Mouse (Mus musculus) neural tube, embryonic 13.5 days (tissue): ENCODE results near the gene Edaradd. TPM values are rescaled to one million over a fixed set of nuclear protein-coding genes. Genes with fewer than 3 reads are reported as not detected.

Experiments
- ATAC-seq: fragments of 200-750 bp; cut with Nextera tagmentation; 2 replicates; pipeline ENCODE4 v1.8.0; 2017; ENCODE audit warnings: low read depth, mild to moderate bottlenecking, moderate TSS enrichment, moderate library complexity
- H3K27ac ChIP-seq: fragments of 300-500 bp; sonication (generic); replicated peaks from 2 replicates; pipeline ENCODE4 v1.5.1; 2015; ENCODE audit warnings: moderate library complexity, mild to moderate bottlenecking, inconsistent platforms
- H3K27me3 ChIP-seq: fragments of 300-500 bp; sonication (generic); 2 replicates; pipeline ENCODE4 v1.6.1; 2015; ENCODE audit warnings: mild to moderate bottlenecking, inconsistent platforms
- H3K36me3 ChIP-seq: fragments of 300-500 bp; sonication (generic); 2 replicates; pipeline ENCODE4 v1.6.1; 2015; ENCODE audit warnings: mild to moderate bottlenecking, inconsistent platforms
- H3K4me1 ChIP-seq: fragments of 300-500 bp; sonication (generic); replicated peaks from 2 replicates; pipeline ENCODE4 v1.6.1; 2015; ENCODE audit warnings: inconsistent platforms
- H3K4me2 ChIP-seq: fragments of 300-500 bp; sonication (generic); 2 replicates; pipeline ENCODE4 v1.6.1; 2015; ENCODE audit warnings: inconsistent platforms, mild to moderate bottlenecking, moderate library complexity
- H3K4me3 ChIP-seq: fragments of 300-500 bp; sonication (generic); 2 replicates; pipeline ENCODE4 v1.5.1; 2015; ENCODE audit warnings: mild to moderate bottlenecking, inconsistent platforms
- H3K9ac ChIP-seq: fragments of 300-500 bp; sonication (generic); 2 replicates; pipeline ENCODE4 v1.6.1; 2015; ENCODE audit warnings: moderate library complexity, mild to moderate bottlenecking, inconsistent platforms
- H3K9me3 ChIP-seq: fragments of 300-500 bp; sonication (generic); 2 replicates; pipeline ENCODE4 v1.6.1; 2016; ENCODE audit warnings: inconsistent platforms
- WGBS: fragments of 180-500 bp; shearing (Covaris S2); methylation state at CpG from one replicate; pipeline ENCODE4 v1.1.7; 2015; 5-methylcytosine and 5-hydroxymethylcytosine counted together
- polyA plus RNA-seq: library from polyadenylated mRNA; unstranded; fragments of >200 nt; fragmentation: Nextera tagmentation; extraction: Ambion mirVana; gene quantifications from 2 replicates; pipeline ENCODE4 v1.2.1, GENCODE M21; 2015

Gene Edaradd
- 1.0 and 1.4 TPM in 2 replicates for polyA plus RNA-seq

GRCm38 (mm10) chr13:12519955-12520584, at the start of gene Edaradd:
Edaradd (minus strand) TSS chr13:12520438.
- ATAC-seq = peak; percentile 85
- peak within 1 kb of the TSS; percentile 73 for H3K9ac ChIP-seq
- H3K4me1 ChIP-seq = no peaks in the 10 kb centered on the region; the same call in none of the 2 replicates
- no peak within 1 kb of the TSS for H3K27ac ChIP-seq
- peaks cover 20% of the 10 kb centered on the region for H3K27me3 ChIP-seq
- H3K9me3 ChIP-seq = no peaks in the 10 kb centered on the region
- H3K4me2 ChIP-seq = peak within 1 kb of the TSS; percentile 98
- H3K4me3 ChIP-seq = peak within 1 kb of the TSS; percentile 57
- WGBS = under 1% methylated on average over 35 of the region's 35 CpGs
- no peaks in the 10 kb centered on the region for H3K36me3 ChIP-seq

GRCm38 (mm10) chr13:12569741-12570140, 49.5 kb upstream of the Edaradd start:
- no peak for ATAC-seq
- 81% methylated on average over 7 of the region's 7 CpGs for WGBS
- no peaks in the 10 kb centered on the region for H3K36me3 ChIP-seq
- H3K9me3 ChIP-seq = no peaks in the 10 kb centered on the region
- H3K27me3 ChIP-seq = no peaks in the 10 kb centered on the region
- H3K4me1 ChIP-seq = peaks cover 15% of the 10 kb centered on the region
- H3K9ac ChIP-seq = no peak overlapping the region
- no peak overlapping the region for H3K4me3 ChIP-seq
- no peak overlapping the region for H3K27ac ChIP-seq
- no peak overlapping the region for H3K4me2 ChIP-seq

GRCm38 (mm10) chr13:12568597-12569469, 48.6 kb upstream of the Edaradd start:
- Histone ChIP-seq H3K36me3 (no peaks in the 10 kb centered on the region), H3K4me3 (no peak overlapping the region), H3K9me3 (no peaks in the 10 kb centered on the region), H3K27me3 (no peaks in the 10 kb centered on the region), H3K9ac (no peak overlapping the region), H3K4me2 (no peak overlapping the region), H3K27ac (no peak overlapping the region), H3K4me1 (peaks cover 15% of the 10 kb centered on the region)
- 76% methylated on average over 9 of the region's 9 CpGs for WGBS
- no peak for ATAC-seq

- Histone ChIP-seq H3K4me3 (no peak overlapping the region), H3K9ac (no peak overlapping the region), H3K27me3 (no peaks in the 10 kb centered on the region), H3K4me2 (no peak overlapping the region), H3K27ac (no peak overlapping the region), H3K4me1 (peaks cover 15% of the 10 kb centered on the region), H3K36me3 (no peaks in the 10 kb centered on the region), H3K9me3 (no peaks in the 10 kb centered on the region)
- no peak for ATAC-seq
- WGBS = 85% methylated on average over 1 of the region's 1 CpGs
Measured at GRCm38 (mm10) chr13:12567936-12568335, 47.7 kb upstream of the Edaradd start.

GRCm38 (mm10) chr13:12565621-12566390, 45.6 kb upstream of the Edaradd start, which contains the start of gene Ero1lb:
Ero1lb (plus strand) TSS chr13:12565874.
- H3K36me3 ChIP-seq = no peaks in the 10 kb centered on the region
- peak; percentile 99 for ATAC-seq
- peak within 1 kb of the TSS; percentile 69 for H3K27ac ChIP-seq
- H3K9me3 ChIP-seq = no peaks in the 10 kb centered on the region
- peak within 1 kb of the TSS; percentile 83 for H3K4me3 ChIP-seq
- no peaks in the 10 kb centered on the region for H3K27me3 ChIP-seq
- peak within 1 kb of the TSS; percentile 81 for H3K9ac ChIP-seq
- under 1% methylated on average over 66 of the region's 73 CpGs for WGBS
- H3K4me2 ChIP-seq = peak within 1 kb of the TSS; percentile 77
- peaks cover 15% of the 10 kb centered on the region for H3K4me1 ChIP-seq

- Histone ChIP-seq H3K9me3 (no peaks in the 10 kb centered on the region), H3K27ac (no peak overlapping the region), H3K36me3 (no peaks in the 10 kb centered on the region), H3K9ac (no peak overlapping the region), H3K27me3 (no peaks in the 10 kb centered on the region), H3K4me2 (no peak overlapping the region), H3K4me1 (peaks cover 15% of the 10 kb centered on the region), H3K4me3 (no peak overlapping the region)
- 81% methylated on average over 4 of the region's 4 CpGs for WGBS
- ATAC-seq = no peak
Measured at GRCm38 (mm10) chr13:12562256-12562655, 42.0 kb upstream of the Edaradd start.

- Histone ChIP-seq H3K27me3 (no peaks in the 10 kb centered on the region), H3K4me2 (no peak overlapping the region), H3K4me1 (peaks cover 10% of the 10 kb centered on the region), H3K9me3 (no peaks in the 10 kb centered on the region), H3K9ac (no peak overlapping the region), H3K36me3 (no peaks in the 10 kb centered on the region), H3K27ac (no peak overlapping the region), H3K4me3 (no peak overlapping the region)
- ATAC-seq = no peak
- 75% methylated on average over 2 of the region's 2 CpGs for WGBS
Measured at GRCm38 (mm10) chr13:12561729-12562128, 41.5 kb upstream of the Edaradd start.

GRCm38 (mm10) chr13:12559462-12560120, 39.4 kb upstream of the Edaradd start:
- no peaks in the 10 kb centered on the region for H3K9me3 ChIP-seq
- H3K27me3 ChIP-seq = no peaks in the 10 kb centered on the region
- 68% methylated on average over 6 of the region's 6 CpGs for WGBS
- H3K9ac ChIP-seq = no peak overlapping the region
- H3K4me3 ChIP-seq = no peak overlapping the region
- ATAC-seq = no peak
- H3K4me2 ChIP-seq = no peak overlapping the region
- no peaks in the 10 kb centered on the region for H3K4me1 ChIP-seq
- H3K36me3 ChIP-seq = no peaks in the 10 kb centered on the region
- H3K27ac ChIP-seq = no peak overlapping the region

GRCm38 (mm10) chr13:12559044-12559443, 38.8 kb upstream of the Edaradd start:
- Histone ChIP-seq H3K4me1 (no peaks in the 10 kb centered on the region), H3K4me3 (no peak overlapping the region), H3K27ac (no peak overlapping the region), H3K9me3 (no peaks in the 10 kb centered on the region), H3K27me3 (no peaks in the 10 kb centered on the region), H3K36me3 (no peaks in the 10 kb centered on the region), H3K9ac (no peak overlapping the region), H3K4me2 (no peak overlapping the region)
- ATAC-seq = no peak
- 55% methylated on average over 3 of the region's 3 CpGs for WGBS

GRCm38 (mm10) chr13:12554211-12554610, 34.0 kb upstream of the Edaradd start:
- Histone ChIP-seq H3K9ac (no peak overlapping the region), H3K4me3 (no peak overlapping the region), H3K36me3 (no peaks in the 10 kb centered on the region), H3K9me3 (no peaks in the 10 kb centered on the region), H3K4me1 (no peaks in the 10 kb centered on the region), H3K27me3 (no peaks in the 10 kb centered on the region), H3K27ac (no peak overlapping the region), H3K4me2 (no peak overlapping the region)
- WGBS = 71% methylated on average over 4 of the region's 4 CpGs
- no peak for ATAC-seq

GRCm38 (mm10) chr13:12543880-12544568, 23.8 kb upstream of the Edaradd start:
- Histone ChIP-seq H3K27ac (no peak overlapping the region), H3K9me3 (no peaks in the 10 kb centered on the region), H3K4me3 (no peak overlapping the region), H3K4me2 (no peak overlapping the region), H3K4me1 (peaks cover 18% of the 10 kb centered on the region), H3K9ac (no peak overlapping the region), H3K36me3 (no peaks in the 10 kb centered on the region), H3K27me3 (peaks cover 6% of the 10 kb centered on the region; the same call in 1 of the 2 replicates)
- no peak for ATAC-seq
- WGBS = 91% methylated on average over 8 of the region's 8 CpGs
